Comparison of ENCODE assay signal across 17 mouse cellular contexts in the genomic region with DNA sequence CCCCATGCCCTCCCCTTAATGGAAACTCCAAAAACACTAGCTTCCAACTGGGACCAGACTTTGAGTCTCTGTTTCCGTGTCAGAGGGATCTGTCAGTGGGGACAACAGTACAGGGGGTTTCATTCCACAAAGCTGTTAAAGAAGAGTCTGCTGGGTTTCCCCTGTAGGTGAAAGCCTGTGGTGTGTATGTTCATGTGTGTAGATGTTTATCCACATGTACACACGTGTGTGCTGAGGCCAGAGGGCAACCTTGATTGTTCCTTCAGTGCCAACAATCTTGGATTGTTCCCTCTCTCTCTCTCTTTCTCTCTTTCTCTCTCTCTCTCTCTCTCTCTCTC.
DNase-seq lines count a peak whose midpoint lies in the region; ATAC-seq and TF ChIP-seq lines count a peak whose summit lies in the region.
"Had no signal": no experiment of that assay in that cellular context is flagged by ENCODE, and none has a peak within 500 bp of the region (broad histone marks: within the 10 kb centered on the region; RNA-seq: fewer than 3 reads in every experiment).

No protein-coding gene starts in this region.

- no peak overlapping the region for H3K4me2 ChIP-seq in kidney, embryonic 15.5 days
- H3K4me2 ChIP-seq in kidney, embryonic 14.5 days (replicated peaks; ENCODE audit: low read depth, low read length): no peak overlapping the region
- H3K4me2 ChIP-seq in CH12.LX (ENCODE audit: insufficient read depth, low read depth, poor library complexity, severe bottlenecking): peak overlapping the region; percentile 73
- no peak overlapping the region for H3K4me2 ChIP-seq in intestine, embryonic 16.5 days (ENCODE audit: low read depth, low read length)
- H3K4me2 ChIP-seq: hindbrain, embryonic 13.5 days had no signal

- in situ Hi-C loops in CH12.LX (cut with MboI; ENCODE audit: low pct_ligation_motif_present, low pct_unique_long_range_greater_than_20kb, low sequenced_read_pairs): loop anchor here (5.0 kb wide), 1 partner anchor 61 kb away; no protein-coding TSS in a partner anchor

- ATAC-seq in kidney, embryonic 15.5 days (replicated peaks; ENCODE audit: low FRiP score): peak; percentile 27; the same call in 1 of the 2 replicates
- ATAC-seq in kidney, embryonic 14.5 days (ENCODE audit: low FRiP score, low TSS enrichment): no peak
- peak; percentile 34; the same call in 1 of the 2 replicates for ATAC-seq in intestine, embryonic 16.5 days
- ATAC-seq in megakaryocyte progenitor cell, adult 5-6 weeks (replicated peaks; ENCODE audit: poor library complexity): no peak

- no peak for TF ChIP-seq RAD21 in CH12.LX (IDR thresholded peaks at IDR 0.05; ENCODE audit: low read depth, low read length)

- no peak; the same call in 1 of the 2 replicates for TF ChIP-seq POLR2A in CH12.LX (IDR thresholded peaks at IDR 0.05; ENCODE audit: low read depth, low read length)

- H3K9me3 ChIP-seq in kidney, embryonic 15.5 days (replicated peaks): no peaks in the 10 kb centered on the region
- no peaks in the 10 kb centered on the region for H3K9me3 ChIP-seq in kidney, embryonic 14.5 days (ENCODE audit: control insufficient read depth, low read length)
- H3K9me3 ChIP-seq in CH12.LX (replicated peaks; ENCODE audit: low read length): no peaks in the 10 kb centered on the region
- no peaks in the 10 kb centered on the region for H3K9me3 ChIP-seq in intestine, embryonic 16.5 days (ENCODE audit: control insufficient read depth, low read length)
- H3K9me3 ChIP-seq: G1E; hindbrain, embryonic 13.5 days had no signal

- H3K9ac ChIP-seq in kidney, embryonic 15.5 days: no peak overlapping the region
- no peak overlapping the region for H3K9ac ChIP-seq in kidney, embryonic 14.5 days (ENCODE audit: low read depth, low read length)
- peak overlapping the region; percentile 89 for H3K9ac ChIP-seq in CH12.LX (ENCODE audit: insufficient read depth, low read depth)
- no peak overlapping the region for H3K9ac ChIP-seq in intestine, embryonic 16.5 days (ENCODE audit: low read depth, low read length)
- H3K9ac ChIP-seq: hindbrain, embryonic 13.5 days had no signal

- DNase-seq in CH12.LX (ENCODE audit: extremely low read depth): peak; percentile 59
- DNase-seq in layer of hippocampus, adult 2 months (ENCODE audit: low spot score in 2 of 2): no peak
- no peak for DNase-seq in cerebellum, postnatal 14 days
- DNase-seq: cerebellum, adult 9-11 months; gastrocnemius, postnatal 10 days; heart, postnatal 14 days; kidney, adult 18-20 months; left cerebral cortex, postnatal 4 days; lung, adult 18-20 months; thymus, adult 18-20 months had no signal

- no peak overlapping the region for H3K27ac ChIP-seq in kidney, embryonic 15.5 days
- H3K27ac ChIP-seq in kidney, embryonic 14.5 days (ENCODE audit: low read depth, low read length): no peak overlapping the region
- H3K27ac ChIP-seq in CH12.LX (ENCODE audit: insufficient read depth, low read depth) (peak overlapping the region; percentile 99), macrophage (peak overlapping the region; percentile 72)
- peak overlapping the region; percentile 83 for H3K27ac ChIP-seq in intestine, embryonic 16.5 days (ENCODE audit: low read length)
- H3K27ac ChIP-seq in layer of hippocampus, adult 2 months: no peak overlapping the region
- H3K27ac ChIP-seq: hindbrain, embryonic 13.5 days had no signal

- no peaks in the 10 kb centered on the region for H3K27me3 ChIP-seq in kidney, embryonic 15.5 days
- no peaks in the 10 kb centered on the region for H3K27me3 ChIP-seq in kidney, embryonic 14.5 days (ENCODE audit: control insufficient read depth, insufficient read depth, low read length)
- H3K27me3 ChIP-seq in CH12.LX (replicated peaks): no peaks in the 10 kb centered on the region
- no peaks in the 10 kb centered on the region for H3K27me3 ChIP-seq in intestine, embryonic 16.5 days (replicated peaks; ENCODE audit: control insufficient read depth, insufficient read depth, low read length)
- H3K27me3 ChIP-seq: hindbrain, embryonic 13.5 days had no signal

- H3K79me2 ChIP-seq in CH12.LX (replicated peaks; ENCODE audit: control insufficient read depth, extremely low read depth, insufficient read depth, poor library complexity, severe bottlenecking) (peaks cover 7% of the 10 kb centered on the region), macrophage (ENCODE audit: inconsistent target) (no peaks in the 10 kb centered on the region)

- H3K36me3 ChIP-seq in kidney, embryonic 15.5 days: no peaks in the 10 kb centered on the region
- no peaks in the 10 kb centered on the region for H3K36me3 ChIP-seq in kidney, embryonic 14.5 days (ENCODE audit: control insufficient read depth, insufficient read depth, low read length)
- H3K36me3 ChIP-seq in CH12.LX (replicated peaks in 1 of 2; ENCODE audit: control insufficient read depth in 1 of 2, insufficient read depth in 1 of 2, low read length in 1 of 2) (peaks cover 0 to 2% of the 10 kb centered on the region in 2 experiments), macrophage (ENCODE audit: inconsistent target) (no peaks in the 10 kb centered on the region)
- H3K36me3 ChIP-seq in intestine, embryonic 16.5 days (ENCODE audit: control insufficient read depth, insufficient read depth, low read length): no peaks in the 10 kb centered on the region
- H3K36me3 ChIP-seq: G1E; hindbrain, embryonic 13.5 days had no signal

- no peak for TF ChIP-seq EP300 in CH12.LX (IDR thresholded peaks at IDR 0.05; ENCODE audit: low read length)

- H3K4me1 ChIP-seq in kidney, embryonic 15.5 days: peaks cover 25% of the 10 kb centered on the region
- 0 out of 2 replicates have a peak, but pooled peaks cover 9% of the 10 kb centered on the region for H3K4me1 ChIP-seq in kidney, embryonic 14.5 days (ENCODE audit: control insufficient read depth, insufficient read depth, low read length)
- peaks cover 48 to 97% of the 10 kb centered on the region in 2 experiments for H3K4me1 ChIP-seq in CH12.LX (ENCODE audit: control insufficient read depth in 1 of 2, insufficient read depth in 2 of 2)
- peaks cover 47% of the 10 kb centered on the region for H3K4me1 ChIP-seq in intestine, embryonic 16.5 days (ENCODE audit: control insufficient read depth, insufficient read depth, low read length)

- no peak for TF ChIP-seq CTCF in CH12.LX (conservative IDR thresholded peaks at IDR 0.05 in 1 of 2, IDR thresholded peaks at IDR 0.05 in 1 of 2; ENCODE audit: low read depth in 2 of 2, low read length in 2 of 2)
- TF ChIP-seq CTCF in layer of hippocampus, adult 2 months (conservative IDR thresholded peaks at IDR 0.05): no peak

- no peak overlapping the region for H3K4me3 ChIP-seq in kidney, embryonic 15.5 days (replicated peaks)
- H3K4me3 ChIP-seq in kidney, embryonic 14.5 days (ENCODE audit: low read length): no peak overlapping the region
- no peak overlapping the region for H3K4me3 ChIP-seq in CH12.LX (replicated peaks in 1 of 3; ENCODE audit: low read depth in 2 of 3, low read length in 2 of 3, poor library complexity in 1 of 3)
- H3K4me3 ChIP-seq in intestine, embryonic 16.5 days (ENCODE audit: low read length): no peak overlapping the region
- H3K4me3 ChIP-seq in macrophage (ENCODE audit: inconsistent target): no peak overlapping the region
- H3K4me3 ChIP-seq in layer of hippocampus, adult 2 months: no peak overlapping the region
- H3K4me3 ChIP-seq: hindbrain, embryonic 13.5 days had no signal

- dilution Hi-C loops in CH12.LX (cut with MboI; ENCODE audit: extremely low pct_ligation_motif_present, extremely low pct_unique_long_range_greater_than_20kb, low sequenced_read_pairs): no loop called here

- WGBS in kidney, embryonic 15.5 days: 63% methylated on average over 2 of the region's 2 CpGs
- 63% methylated on average over 2 of the region's 2 CpGs for WGBS in kidney, embryonic 14.5 days
- 43% methylated on average over 2 of the region's 2 CpGs for WGBS in intestine, embryonic 16.5 days
- WGBS in macrophage (ENCODE audit: missing documents): 92% methylated on average over 2 of the region's 2 CpGs

TF ChIP-seq in CH12.LX, 34 proteins besides CTCF, POLR2A, EP300 and RAD21:
- peak; percentile 81 for TF ChIP-seq BHLHE40 (IDR thresholded peaks at IDR 0.05; ENCODE audit: low read depth, low read length)
- TF ChIP-seq MAX (IDR thresholded peaks at IDR 0.05; ENCODE audit: low read length): 0 out of 2 replicates have a peak, but pooled peaks have one; percentile 58
- TF ChIP-seq SIN3A (IDR thresholded peaks at IDR 0.05; ENCODE audit: low read length): no peak
- no peak for TF ChIP-seq ETS1 (conservative IDR thresholded peaks at IDR 0.05; ENCODE audit: low read depth, low read length)
- TF ChIP-seq ZMIZ1 (IDR thresholded peaks at IDR 0.05; ENCODE audit: low read depth, low read length): peak; percentile 17
- 0 out of 2 replicates have a peak, but pooled peaks have one; percentile 19 for TF ChIP-seq RCOR1 (conservative IDR thresholded peaks at IDR 0.05; ENCODE audit: low read depth, low read length)
- no peak for TF ChIP-seq JUND (conservative IDR thresholded peaks at IDR 0.05; ENCODE audit: low read depth, low read length)
- TF ChIP-seq USF1 (IDR thresholded peaks at IDR 0.05; ENCODE audit: low read depth, low read length): no peak
TF ChIP-seq in CH12.LX: peak in this region for 4.

Comparison
In these comparisons a context has a peak if more than half of its experiments do, and no peak if none do; other contexts are left out.
1. ATAC-seq: peak in kidney, embryonic 15.5 days (single experiment) and intestine, embryonic 16.5 days (single experiment); none in kidney, embryonic 14.5 days (single experiment) and megakaryocyte progenitor cell, adult 5-6 weeks (single experiment).
2. H3K27ac ChIP-seq: peak in CH12.LX (single experiment), intestine, embryonic 16.5 days (single experiment) and macrophage (single experiment); none in kidney, embryonic 15.5 days (single experiment), kidney, embryonic 14.5 days (single experiment) and layer of hippocampus, adult 2 months (single experiment).